Mouse (Mus musculus) CH12.LX (cell line): ENCODE data around the gene Rras2. TPM values are rescaled to one million over a fixed set of nuclear protein-coding genes. Genes with fewer than 3 reads are reported as not detected.

ENCODE experiments used
- DNase-seq: peaks from one replicate; pipeline ENCODE4 v3.0.0-alpha.2; 2013; ENCODE audit errors: extremely low read depth
- H3K27ac ChIP-seq: 2 replicates; pipeline ENCODE4 v1.5.1; 2012; ENCODE audit warnings: low read depth, mild to moderate bottlenecking, control low read depth, moderate library complexity; ENCODE audit not compliant: insufficient read depth
- H3K27me3 ChIP-seq: replicated peaks from 2 replicates; pipeline ENCODE3; 2012; ENCODE audit warnings: inconsistent platforms
- H3K36me3 ChIP-seq, 2 experiments: replicated peaks in 1 of 2; 2 replicates each; pipeline versions ENCODE3 to v1.6.1; 2012; ENCODE audit warnings: inconsistent platforms in 1 of 2, low read length in 1 of 2, mild to moderate bottlenecking in 1 of 2, mixed read lengths in 1 of 2, moderate library complexity in 1 of 2; ENCODE audit not compliant: control insufficient read depth in 1 of 2, insufficient read depth in 1 of 2
- H3K4me1 ChIP-seq, 2 experiments: 2 replicates each; pipeline ENCODE4 v1.6.1; 2012; ENCODE audit warnings: inconsistent platforms in 1 of 2, moderate library complexity in 1 of 2; ENCODE audit not compliant: insufficient read depth in 2 of 2, control insufficient read depth in 1 of 2
- H3K4me2 ChIP-seq: 2 replicates; pipeline ENCODE4 v1.6.1; 2012; ENCODE audit warnings: low read depth, mild to moderate bottlenecking, control low read depth; ENCODE audit not compliant: poor library complexity, insufficient read depth, severe bottlenecking
- H3K4me3 ChIP-seq, 3 experiments: fragments of 150-350 bp in 1 of 3; sonication (generic) in 1 of 3; replicated peaks in 1 of 3; 2 replicates each; pipeline versions ENCODE3 to v1.5.1; 2011 to 2012; ENCODE audit warnings: low read depth in 2 of 3, low read length in 2 of 3, mild to moderate bottlenecking in 2 of 3, moderate library complexity in 2 of 3, control low read depth in 1 of 3, improper control_type of control experiment in 1 of 3, inconsistent platforms in 1 of 3, mixed read lengths in 1 of 3; ENCODE audit not compliant: poor library complexity in 1 of 3
- H3K79me2 ChIP-seq: replicated peaks from 2 replicates; pipeline ENCODE4 v1.6.1; 2012; ENCODE audit warnings: mild to moderate bottlenecking, moderate library complexity; ENCODE audit not compliant: control insufficient read depth, poor library complexity, insufficient read depth, severe bottlenecking; ENCODE audit errors: extremely low read depth
- H3K9ac ChIP-seq: 2 replicates; pipeline ENCODE4 v1.6.1; 2012; ENCODE audit warnings: low read depth, mild to moderate bottlenecking, control low read depth, moderate library complexity; ENCODE audit not compliant: insufficient read depth
- H3K9me3 ChIP-seq: replicated peaks from 2 replicates; pipeline ENCODE3; 2012; ENCODE audit warnings: low read length, inconsistent platforms, mixed read lengths
- BHLHE40 ChIP-seq: IDR thresholded peaks from 2 replicates; pipeline ENCODE4 v1.6.1; 2011; ENCODE audit warnings: mild to moderate bottlenecking, low read depth, low read length, improper control_type of control experiment
- CHD2 ChIP-seq: IDR thresholded peaks from 2 replicates; pipeline ENCODE4 v1.6.1; 2011; ENCODE audit warnings: low read length, improper control_type of control experiment
- CTCF ChIP-seq, 2 experiments: IDR thresholded peaks in 1 of 2; conservative IDR thresholded peaks in 1 of 2; 2 replicates each; pipeline ENCODE4 v1.5.1; 2011 to 2012; ENCODE audit warnings: low read depth in 2 of 2, low read length in 2 of 2, improper control_type of control experiment in 1 of 2, inconsistent platforms in 1 of 2, mild to moderate bottlenecking in 1 of 2, moderate library complexity in 1 of 2
- E2F4 ChIP-seq: IDR thresholded peaks from 2 replicates; pipeline ENCODE4 v1.6.1; 2011; ENCODE audit warnings: low read depth, low read length, improper control_type of control experiment; ENCODE audit not compliant: insufficient replicate concordance
- ELF1 ChIP-seq: IDR thresholded peaks from 2 replicates; pipeline ENCODE4 v1.6.1; 2014; ENCODE audit warnings: low read depth, mild to moderate bottlenecking, inconsistent platforms, low read length, improper control_type of control experiment
- JUN ChIP-seq: IDR thresholded peaks from 2 replicates; pipeline ENCODE4 v1.6.1; 2011; ENCODE audit warnings: low read depth, mild to moderate bottlenecking, low read length, improper control_type of control experiment, moderate library complexity; ENCODE audit not compliant: insufficient read depth
- KAT2A ChIP-seq: IDR thresholded peaks from 2 replicates; pipeline ENCODE4 v1.6.1; 2012; ENCODE audit warnings: low read length, improper control_type of control experiment, inconsistent platforms; ENCODE audit not compliant: insufficient replicate concordance
- MAX ChIP-seq: IDR thresholded peaks from 2 replicates; pipeline ENCODE4 v1.6.1; 2011; ENCODE audit warnings: low read length, improper control_type of control experiment
- MEF2A ChIP-seq: IDR thresholded peaks from 2 replicates; pipeline ENCODE4 v1.6.1; 2014; ENCODE audit warnings: low read depth, mild to moderate bottlenecking, inconsistent platforms, low read length, improper control_type of control experiment, borderline replicate concordance
- MYC ChIP-seq: IDR thresholded peaks from 2 replicates; pipeline ENCODE4 v1.6.1; 2011; ENCODE audit warnings: low read depth, mild to moderate bottlenecking, improper control_type of control experiment, low read length
- NELFE ChIP-seq: IDR thresholded peaks from 2 replicates; pipeline ENCODE4 v1.6.1; 2011; ENCODE audit warnings: low read depth, low read length, improper control_type of control experiment
- NRF1 ChIP-seq: IDR thresholded peaks from 2 replicates; pipeline ENCODE4 v1.6.1; 2014; ENCODE audit warnings: low read depth, mild to moderate bottlenecking, inconsistent platforms, low read length, improper control_type of control experiment, moderate library complexity
- RCOR1 ChIP-seq: conservative IDR thresholded peaks from 2 replicates; pipeline ENCODE4 v1.6.1; 2012; ENCODE audit warnings: low read depth, mild to moderate bottlenecking, inconsistent platforms, low read length, improper control_type of control experiment
- SMC3 ChIP-seq: IDR thresholded peaks from 2 replicates; pipeline ENCODE4 v1.6.1; 2011; ENCODE audit warnings: low read depth, low read length, improper control_type of control experiment
- TCF12 ChIP-seq: IDR thresholded peaks from 2 replicates; pipeline ENCODE4 v1.6.1; 2014; ENCODE audit warnings: low read depth, mild to moderate bottlenecking, inconsistent platforms, low read length, improper control_type of control experiment
- USF1 ChIP-seq: IDR thresholded peaks from 2 replicates; pipeline ENCODE4 v1.6.1; 2014; ENCODE audit warnings: low read depth, mild to moderate bottlenecking, inconsistent platforms, low read length, improper control_type of control experiment
- USF2 ChIP-seq: conservative IDR thresholded peaks from 2 replicates; pipeline ENCODE4 v1.6.1; 2011; ENCODE audit warnings: low read depth, low read length, improper control_type of control experiment
- ZKSCAN1 ChIP-seq: IDR thresholded peaks from 2 replicates; pipeline ENCODE4 v1.6.1; 2012; ENCODE audit warnings: low read depth, inconsistent platforms, low read length, improper control_type of control experiment, borderline replicate concordance
- dilution Hi-C: fragments of 300-500 bp; cut with MboI; formaldehyde crosslinking; loops from 2 replicates; pipeline ENCODE4 v1.14.3; 2020; ENCODE audit warnings: low sequenced_read_pairs; ENCODE audit not compliant: extremely low pct_unique_long_range_greater_than_20kb, extremely low pct_ligation_motif_present
- in situ Hi-C: fragments of 300-500 bp; cut with MboI; formaldehyde crosslinking; loops from 3 replicates; pipeline ENCODE4 v1.14.3; 2019; ENCODE audit warnings: low sequenced_read_pairs, low pct_ligation_motif_present, low pct_unique_long_range_greater_than_20kb, mixed read lengths
- polyA plus RNA-seq: library from polyadenylated mRNA; unstranded; fragments of >175 nt; gene quantifications from 2 replicates; pipeline ENCODE4 v1.2.1, GENCODE M21; 2012; ENCODE audit warnings: low read depth; ENCODE audit not compliant: insufficient read length
- total RNA-seq, 2 experiments: library from RNA; depleted of rRNA; stranded (reverse); fragments of 300-350 nt in 1 of 2; fragments of >200 nt in 1 of 2; gene quantifications; 2 replicates each; pipeline ENCODE4 v1.2.3; 2012 to 2014

The Rras2 gene
- total and polyA plus RNA-seq, 3 experiments, result 11.2 to 36.0 (median 18.4) TPM

DNA sequence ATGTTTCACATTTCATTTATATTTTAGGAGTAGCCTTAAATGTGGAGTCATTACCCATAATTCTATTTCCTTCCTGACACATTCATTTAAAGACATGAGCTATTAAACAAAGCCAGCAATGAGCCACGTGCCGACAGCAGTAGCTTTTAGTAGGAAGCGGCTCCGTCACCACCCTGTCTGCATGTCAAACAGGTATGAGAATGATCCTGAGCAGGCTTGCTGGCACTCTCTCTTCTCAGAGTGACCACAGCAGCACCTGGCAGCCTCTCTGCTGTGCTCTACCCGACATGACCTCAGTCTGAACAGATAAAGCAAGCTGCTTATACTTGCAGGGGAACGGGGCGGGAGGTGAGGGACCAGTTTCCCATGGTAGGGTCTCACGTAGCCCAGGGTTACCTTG is 54.0 kb downstream of the Rras2 start:
- in situ Hi-C loops, result loop anchor here (25.0 kb wide), 1 partner anchor 574 kb away; the partner anchor contains the start of gene Calca
- dilution Hi-C loops, result no loop called here
- peaks cover 0 to 9% of the 10 kb centered on the region in 2 experiments for H3K36me3 ChIP-seq
- H3K27me3 ChIP-seq, result no peaks in the 10 kb centered on the region
- no peak overlapping the region for H3K27ac ChIP-seq
- H3K4me2 ChIP-seq, result no peak overlapping the region
- H3K4me3 ChIP-seq, result no peak overlapping the region
- no peaks in the 10 kb centered on the region for H3K79me2 ChIP-seq
- no peak for TF ChIP-seq NELFE
- peak; percentile 29; the same call in 1 of the 2 replicates for TF ChIP-seq BHLHE40
- TF ChIP-seq CHD2, result no peak
- peaks cover 2% of the 10 kb centered on the region for H3K9me3 ChIP-seq
- DNase-seq, result no peak
- peaks cover 0 to 18% of the 10 kb centered on the region in 2 experiments; a peak in 2 of 4 replicates for H3K4me1 ChIP-seq
- no peak overlapping the region for H3K9ac ChIP-seq

DNA sequence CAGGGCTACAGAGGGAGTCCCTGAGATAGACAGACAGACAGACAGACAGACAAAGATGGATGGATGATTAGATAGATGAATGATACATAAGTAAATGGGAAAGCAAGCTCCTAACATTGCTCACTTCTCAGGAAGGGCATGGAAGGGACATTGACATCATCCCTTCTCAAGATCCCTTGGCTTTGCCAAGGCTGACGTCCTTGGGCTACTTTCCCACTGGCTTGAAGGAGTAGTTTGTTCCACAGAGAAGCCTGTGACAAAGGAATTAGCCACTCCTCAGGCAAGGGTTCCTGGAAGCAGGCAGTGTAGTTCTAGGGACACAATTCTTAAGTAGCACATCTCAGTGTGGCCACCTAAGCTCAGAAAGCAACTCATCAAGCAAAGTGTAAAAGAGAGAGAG is 55.1 kb downstream of the Rras2 start:
- dilution Hi-C loops (no loop called here), in situ Hi-C loops (loop anchor here (25.0 kb wide), 1 partner anchor 575 kb away; the partner anchor contains the start of gene Calca)
- no peaks in the 10 kb centered on the region for H3K79me2 ChIP-seq
- H3K4me2 ChIP-seq, result no peak overlapping the region
- H3K9me3 ChIP-seq, result no peaks in the 10 kb centered on the region
- H3K4me3 ChIP-seq, result no peak overlapping the region
- H3K27ac ChIP-seq, result no peak overlapping the region
- H3K27me3 ChIP-seq, result no peaks in the 10 kb centered on the region
- H3K4me1 ChIP-seq, result peaks cover 0 to 9% of the 10 kb centered on the region in 2 experiments; a peak in 2 of 4 replicates
- TF ChIP-seq SMC3 (no peak), ZKSCAN1 (no peak), E2F4 (no peak), MEF2A (no peak), NRF1 (no peak), BHLHE40 (no peak), TCF12 (no peak), USF1 (no peak)
- TF ChIP-seq, all 38 proteins: peak for 0
- H3K36me3 ChIP-seq, result peaks cover 0 to 12% of the 10 kb centered on the region in 2 experiments
- DNase-seq, result no peak
- H3K9ac ChIP-seq, result no peak overlapping the region

DNA sequence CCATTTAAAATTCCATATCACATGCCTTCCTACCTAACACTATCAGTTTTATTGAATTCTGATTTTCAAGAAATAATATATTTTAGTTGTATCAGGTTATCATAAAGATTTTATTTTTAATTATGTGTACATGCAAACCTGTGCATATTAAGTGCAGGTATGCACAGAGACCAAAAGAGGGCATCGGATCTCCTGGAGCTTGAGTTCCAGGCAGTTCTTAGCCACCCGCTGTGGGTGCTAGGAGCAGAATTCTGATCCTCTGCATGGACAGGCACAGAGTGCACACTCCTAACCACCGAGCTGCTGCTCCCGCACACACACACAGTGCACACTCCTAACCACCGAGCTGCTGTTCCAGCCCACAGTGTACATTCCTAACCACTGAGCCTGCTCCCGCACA is 57.1 kb downstream of the Rras2 start:
- no peaks in the 10 kb centered on the region for H3K9me3 ChIP-seq
- in situ Hi-C loops, result loop anchor here (25.0 kb wide), 1 partner anchor 577 kb away; the partner anchor contains the start of gene Calca
- no peak for DNase-seq
- TF ChIP-seq USF2 (no peak), RCOR1 (no peak), MAX (no peak), CTCF (conservative IDR thresholded peaks at IDR 0.05 in 1 of 2, IDR thresholded peaks at IDR 0.05 in 1 of 2; ENCODE audit: low read depth in 2 of 2, low read length in 2 of 2) (no peak), KAT2A (no peak), TCF12 (no peak), MEF2A (no peak), ELF1 (no peak), MYC (no peak), SMC3 (no peak), BHLHE40 (no peak), JUN (no peak)
- H3K4me2 ChIP-seq, result no peak overlapping the region
- H3K27ac ChIP-seq, result no peak overlapping the region
- H3K9ac ChIP-seq, result no peak overlapping the region
- peaks cover 0 to 25% of the 10 kb centered on the region in 2 experiments for H3K36me3 ChIP-seq
- H3K4me1 ChIP-seq, result peaks cover 0 to 4% of the 10 kb centered on the region in 2 experiments; a peak in 1 of 4 replicates
- dilution Hi-C loops, result no loop called here
- H3K79me2 ChIP-seq, result no peaks in the 10 kb centered on the region
- H3K4me3 ChIP-seq, result no peak overlapping the region
- no peaks in the 10 kb centered on the region for H3K27me3 ChIP-seq
